Mouse (Mus musculus): ENCODE measurements around the gene Alg9. TPM values are rescaled to one million over a fixed set of nuclear protein-coding genes. Genes with fewer than 3 reads are reported as not detected.

The Alg9 gene
- polyA plus RNA-seq, 1 experiment from 2014 or later = 57.2 TPM

- Histone ChIP-seq H3K9ac (ENCODE audit: low read depth, low read length) (no peak overlapping the region), H3K4me3 (ENCODE audit: low read depth, low read length) (no peak overlapping the region), H3K4me2 (ENCODE audit: low read length) (no peak overlapping the region), H3K4me1 (ENCODE audit: control insufficient read depth, insufficient read depth, low read length) (no peaks in the 10 kb centered on the region), H3K9me3 (replicated peaks; ENCODE audit: control insufficient read depth, low read length, poor library complexity, severe bottlenecking) (no peaks in the 10 kb centered on the region), H3K27ac (ENCODE audit: low read length) (no peak overlapping the region), H3K36me3 (ENCODE audit: control insufficient read depth, insufficient read depth, low read length) (peaks cover 17% of the 10 kb centered on the region), H3K27me3 (ENCODE audit: control insufficient read depth, insufficient read depth, low read depth, low read length) (no peaks in the 10 kb centered on the region)
- WGBS = 96% methylated on average over 9 of the region's 9 CpGs
- no peak for ATAC-seq
These were observed 98.4 kb downstream of the Alg9 start for GRCm38 (mm10) chr9:50873210-50873609.

- peaks cover 17% of the 10 kb centered on the region for H3K36me3 ChIP-seq (ENCODE audit: control insufficient read depth, insufficient read depth, low read length)
- 82% methylated on average over 6 of the region's 6 CpGs for WGBS
These were observed 99.2 kb downstream of the Alg9 start for GRCm38 (mm10) chr9:50874031-50874430.

GRCm38 (mm10) chr9:50875470-50875869 is 100.7 kb downstream of the Alg9 start:
- no peak overlapping the region for H3K4me3 ChIP-seq (ENCODE audit: low read depth, low read length)
- H3K9me3 ChIP-seq (replicated peaks; ENCODE audit: control insufficient read depth, low read length, poor library complexity, severe bottlenecking) = no peaks in the 10 kb centered on the region
- H3K4me2 ChIP-seq (ENCODE audit: low read length) = no peak overlapping the region
- WGBS = over 99% methylated on average over 4 of the region's 4 CpGs
- no peak overlapping the region for H3K27ac ChIP-seq (ENCODE audit: low read length)
- H3K27me3 ChIP-seq (ENCODE audit: control insufficient read depth, insufficient read depth, low read depth, low read length) = no peaks in the 10 kb centered on the region
- peaks cover 18% of the 10 kb centered on the region for H3K36me3 ChIP-seq (ENCODE audit: control insufficient read depth, insufficient read depth, low read length)
- H3K4me1 ChIP-seq (ENCODE audit: control insufficient read depth, insufficient read depth, low read length) = no peaks in the 10 kb centered on the region
- H3K9ac ChIP-seq (ENCODE audit: low read depth, low read length) = no peak overlapping the region
- no peak for ATAC-seq

More at GRCm38 (mm10) chr9:50874031-50874430, 99.2 kb downstream of the Alg9 start:
- ATAC-seq = no peak
- Histone ChIP-seq H3K27ac (ENCODE audit: low read length) (no peak overlapping the region), H3K9ac (ENCODE audit: low read depth, low read length) (no peak overlapping the region), H3K4me2 (ENCODE audit: low read length) (no peak overlapping the region), H3K4me1 (ENCODE audit: control insufficient read depth, insufficient read depth, low read length) (no peaks in the 10 kb centered on the region), H3K9me3 (replicated peaks; ENCODE audit: control insufficient read depth, low read length, poor library complexity, severe bottlenecking) (no peaks in the 10 kb centered on the region), H3K4me3 (ENCODE audit: low read depth, low read length) (no peak overlapping the region), H3K27me3 (ENCODE audit: control insufficient read depth, insufficient read depth, low read depth, low read length) (no peaks in the 10 kb centered on the region)

GRCm38 (mm10) chr9:50876287-50876686 is 101.5 kb downstream of the Alg9 start:
- no peak overlapping the region for H3K9ac ChIP-seq (ENCODE audit: low read depth, low read length)
- H3K4me2 ChIP-seq (ENCODE audit: low read length) = no peak overlapping the region
- no peaks in the 10 kb centered on the region for H3K27me3 ChIP-seq (ENCODE audit: control insufficient read depth, insufficient read depth, low read depth, low read length)
- H3K9me3 ChIP-seq (replicated peaks; ENCODE audit: control insufficient read depth, low read length, poor library complexity, severe bottlenecking) = no peaks in the 10 kb centered on the region
- no peak overlapping the region for H3K4me3 ChIP-seq (ENCODE audit: low read depth, low read length)
- H3K4me1 ChIP-seq (ENCODE audit: control insufficient read depth, insufficient read depth, low read length) = no peaks in the 10 kb centered on the region
- no peak overlapping the region for H3K27ac ChIP-seq (ENCODE audit: low read length)
- 93% methylated on average over 3 of the region's 3 CpGs for WGBS
- no peak for ATAC-seq
- H3K36me3 ChIP-seq (ENCODE audit: control insufficient read depth, insufficient read depth, low read length) = peaks cover 17% of the 10 kb centered on the region

GRCm38 (mm10) chr9:50877431-50877830 is 102.6 kb downstream of the Alg9 start:
- Histone ChIP-seq H3K27me3 (ENCODE audit: control insufficient read depth, insufficient read depth, low read depth, low read length) (no peaks in the 10 kb centered on the region), H3K9ac (ENCODE audit: low read depth, low read length) (no peak overlapping the region), H3K4me2 (ENCODE audit: low read length) (no peak overlapping the region), H3K27ac (ENCODE audit: low read length) (no peak overlapping the region), H3K9me3 (replicated peaks; ENCODE audit: control insufficient read depth, low read length, poor library complexity, severe bottlenecking) (no peaks in the 10 kb centered on the region), H3K4me3 (ENCODE audit: low read depth, low read length) (no peak overlapping the region), H3K4me1 (ENCODE audit: control insufficient read depth, insufficient read depth, low read length) (no peaks in the 10 kb centered on the region), H3K36me3 (ENCODE audit: control insufficient read depth, insufficient read depth, low read length) (peaks cover 17% of the 10 kb centered on the region)
- WGBS = 82% methylated on average over 3 of the region's 3 CpGs
- no peak for ATAC-seq

GRCm38 (mm10) chr9:50882183-50882582 is 107.4 kb downstream of the Alg9 start:
- Histone ChIP-seq H3K9me3 (replicated peaks; ENCODE audit: control insufficient read depth, low read length, poor library complexity, severe bottlenecking) (no peaks in the 10 kb centered on the region), H3K4me2 (ENCODE audit: low read length) (no peak overlapping the region), H3K36me3 (ENCODE audit: control insufficient read depth, insufficient read depth, low read length) (peaks cover 10% of the 10 kb centered on the region; the same call in 1 of the 2 replicates), H3K27ac (ENCODE audit: low read length) (no peak overlapping the region), H3K9ac (ENCODE audit: low read depth, low read length) (no peak overlapping the region), H3K27me3 (ENCODE audit: control insufficient read depth, insufficient read depth, low read depth, low read length) (no peaks in the 10 kb centered on the region), H3K4me3 (ENCODE audit: low read depth, low read length) (no peak overlapping the region), H3K4me1 (ENCODE audit: control insufficient read depth, insufficient read depth, low read length) (0 out of 2 replicates have a peak, but pooled peaks cover 3% of the 10 kb centered on the region)
- no peak for ATAC-seq
- WGBS = 91% methylated on average over 2 of the region's 2 CpGs

- no peak for ATAC-seq
- Histone ChIP-seq H3K9ac (ENCODE audit: low read depth, low read length) (no peak overlapping the region), H3K36me3 (ENCODE audit: control insufficient read depth, insufficient read depth, low read length) (peaks cover 7% of the 10 kb centered on the region; the same call in 1 of the 2 replicates), H3K4me2 (ENCODE audit: low read length) (no peak overlapping the region), H3K27me3 (ENCODE audit: control insufficient read depth, insufficient read depth, low read depth, low read length) (no peaks in the 10 kb centered on the region), H3K9me3 (replicated peaks; ENCODE audit: control insufficient read depth, low read length, poor library complexity, severe bottlenecking) (no peaks in the 10 kb centered on the region), H3K27ac (ENCODE audit: low read length) (no peak overlapping the region), H3K4me1 (ENCODE audit: control insufficient read depth, insufficient read depth, low read length) (0 out of 2 replicates have a peak, but pooled peaks cover 3% of the 10 kb centered on the region), H3K4me3 (ENCODE audit: low read depth, low read length) (no peak overlapping the region)
- 76% methylated on average over 8 of the region's 8 CpGs for WGBS
These were observed 109.3 kb downstream of the Alg9 start for GRCm38 (mm10) chr9:50884093-50884492.

- Histone ChIP-seq H3K9me3 (replicated peaks; ENCODE audit: control insufficient read depth, low read length, poor library complexity, severe bottlenecking) (no peaks in the 10 kb centered on the region), H3K4me3 (ENCODE audit: low read depth, low read length) (no peak overlapping the region), H3K4me2 (ENCODE audit: low read length) (no peak overlapping the region), H3K9ac (ENCODE audit: low read depth, low read length) (no peak overlapping the region), H3K4me1 (ENCODE audit: control insufficient read depth, insufficient read depth, low read length) (0 out of 2 replicates have a peak, but pooled peaks cover 3% of the 10 kb centered on the region), H3K36me3 (ENCODE audit: control insufficient read depth, insufficient read depth, low read length) (peaks cover 7% of the 10 kb centered on the region; the same call in 1 of the 2 replicates), H3K27me3 (ENCODE audit: control insufficient read depth, insufficient read depth, low read depth, low read length) (no peaks in the 10 kb centered on the region), H3K27ac (ENCODE audit: low read length) (no peak overlapping the region)
- WGBS = 76% methylated on average over 10 of the region's 10 CpGs
- no peak for ATAC-seq
These were observed 110.2 kb downstream of the Alg9 start for GRCm38 (mm10) chr9:50884741-50885599.

- ATAC-seq = no peak
- Histone ChIP-seq H3K27ac (ENCODE audit: low read length) (no peak overlapping the region), H3K4me3 (ENCODE audit: low read depth, low read length) (no peak overlapping the region), H3K27me3 (ENCODE audit: control insufficient read depth, insufficient read depth, low read depth, low read length) (no peaks in the 10 kb centered on the region), H3K4me2 (ENCODE audit: low read length) (no peak overlapping the region), H3K9me3 (replicated peaks; ENCODE audit: control insufficient read depth, low read length, poor library complexity, severe bottlenecking) (no peaks in the 10 kb centered on the region), H3K36me3 (ENCODE audit: control insufficient read depth, insufficient read depth, low read length) (peaks cover 5% of the 10 kb centered on the region; the same call in 1 of the 2 replicates), H3K9ac (ENCODE audit: low read depth, low read length) (no peak overlapping the region), H3K4me1 (ENCODE audit: control insufficient read depth, insufficient read depth, low read length) (0 out of 2 replicates have a peak, but pooled peaks cover 3% of the 10 kb centered on the region)
- 69% methylated on average over 1 of the region's 1 CpGs for WGBS
These were observed 110.8 kb downstream of the Alg9 start for GRCm38 (mm10) chr9:50885600-50885987.
